9 mouse cellular contexts compared by ENCODE assay signal in genomic region chr3:107739966-107740365, GRCm38 (mm10). TPM values are rescaled to one million over a fixed set of nuclear protein-coding genes. Genes with fewer than 3 reads are reported as not detected.
DNase-seq lines count a peak whose midpoint lies in the region; ATAC-seq and TF ChIP-seq lines count a peak whose summit lies in the region.
"Had no signal": no experiment of that assay in that cellular context is flagged by ENCODE, and none has a peak within 500 bp of the region (broad histone marks: within the 10 kb centered on the region; RNA-seq: fewer than 3 reads in every experiment).

No protein-coding gene starts in this region.

- H3K27me3 ChIP-seq in heart, embryonic 11.5 days (ENCODE audit: control insufficient read depth, insufficient read depth, low read length): no peaks in the 10 kb centered on the region
- no peaks in the 10 kb centered on the region for H3K27me3 ChIP-seq in neural tube, embryonic 13.5 days
- no peaks in the 10 kb centered on the region for H3K27me3 ChIP-seq in hindbrain, embryonic 16.5 days (replicated peaks; ENCODE audit: control insufficient read depth, insufficient read depth, low read length)
- no peaks in the 10 kb centered on the region for H3K27me3 ChIP-seq in stomach, postnatal 0 days (ENCODE audit: control insufficient read depth, insufficient read depth, low read length)

- H3K4me3 ChIP-seq in heart, embryonic 11.5 days (ENCODE audit: low read depth, low read length): no peak overlapping the region
- no peak overlapping the region for H3K4me3 ChIP-seq in neural tube, embryonic 13.5 days
- no peak overlapping the region for H3K4me3 ChIP-seq in hindbrain, embryonic 16.5 days (ENCODE audit: low read length)
- H3K4me3 ChIP-seq in stomach, postnatal 0 days (ENCODE audit: low read depth, low read length): no peak overlapping the region

- peaks cover 43% of the 10 kb centered on the region for H3K4me1 ChIP-seq in heart, embryonic 11.5 days (ENCODE audit: control insufficient read depth, insufficient read depth, low read length)
- peaks cover 35% of the 10 kb centered on the region for H3K4me1 ChIP-seq in neural tube, embryonic 13.5 days (replicated peaks)
- peaks cover 18% of the 10 kb centered on the region for H3K4me1 ChIP-seq in hindbrain, embryonic 16.5 days (ENCODE audit: control insufficient read depth, insufficient read depth, low read depth, low read length)
- peaks cover 12% of the 10 kb centered on the region for H3K4me1 ChIP-seq in stomach, postnatal 0 days (replicated peaks; ENCODE audit: control insufficient read depth, insufficient read depth)

- TF ChIP-seq CTCF in stomach, postnatal 0 days (IDR thresholded peaks at IDR 0.05; ENCODE audit: low read depth): no peak

- H3K9ac ChIP-seq in heart, embryonic 11.5 days (ENCODE audit: low read depth, low read length): no peak overlapping the region
- H3K9ac ChIP-seq in neural tube, embryonic 13.5 days: no peak overlapping the region
- no peak overlapping the region for H3K9ac ChIP-seq in hindbrain, embryonic 16.5 days (ENCODE audit: low read depth, low read length)
- no peak overlapping the region for H3K9ac ChIP-seq in stomach, postnatal 0 days (ENCODE audit: low read length)

- H3K36me3 ChIP-seq in heart, embryonic 11.5 days (ENCODE audit: control insufficient read depth, insufficient read depth, low read length): peaks cover 3% of the 10 kb centered on the region; the same call in 1 of the 2 replicates
- H3K36me3 ChIP-seq in neural tube, embryonic 13.5 days: no peaks in the 10 kb centered on the region
- no peaks in the 10 kb centered on the region for H3K36me3 ChIP-seq in hindbrain, embryonic 16.5 days (ENCODE audit: control insufficient read depth, insufficient read depth, low read length)
- peaks cover 10% of the 10 kb centered on the region; the same call in 1 of the 2 replicates for H3K36me3 ChIP-seq in stomach, postnatal 0 days (ENCODE audit: control insufficient read depth, insufficient read depth, low read length)

- peak overlapping the region; percentile 62; the same call in 1 of the 2 replicates for H3K27ac ChIP-seq in heart, embryonic 11.5 days (ENCODE audit: low read depth, low read length)
- H3K27ac ChIP-seq in neural tube, embryonic 13.5 days (replicated peaks): 0 out of 2 replicates have a peak overlapping the region, but pooled peaks have one; percentile 64
- peak overlapping the region; percentile 64 for H3K27ac ChIP-seq in hindbrain, embryonic 16.5 days (ENCODE audit: low read depth, low read length)
- H3K27ac ChIP-seq in stomach, postnatal 0 days (replicated peaks): peak overlapping the region; percentile 78
- H3K27ac ChIP-seq: macrophage had no signal

- TF ChIP-seq EP300 in stomach, postnatal 0 days (optimal IDR thresholded peaks at IDR 0.05): no peak

- no peak overlapping the region for H3K4me2 ChIP-seq in heart, embryonic 11.5 days
- H3K4me2 ChIP-seq in neural tube, embryonic 13.5 days: no peak overlapping the region
- no peak overlapping the region for H3K4me2 ChIP-seq in hindbrain, embryonic 16.5 days (ENCODE audit: low read length)
- H3K4me2 ChIP-seq in stomach, postnatal 0 days (replicated peaks; ENCODE audit: low read depth): no peak overlapping the region

- no peak for DNase-seq in heart, adult 8-10 months (ENCODE audit: low spot score)
- DNase-seq in neural tube, embryonic 10.5 days (ENCODE audit: extremely low spot score, low spot score): no peak
- no peak for DNase-seq in stomach, postnatal 0 days (ENCODE audit: low spot score)
- DNase-seq in ovary, postnatal 10 days (ENCODE audit: low spot score): no peak
- DNase-seq in left cerebral cortex, adult 18-20 months (ENCODE audit: low spot score in 2 of 2): no peak

- WGBS in heart, embryonic 11.5 days (ENCODE audit: insufficient replicate concordance): 62% methylated on average over 2 of the region's 2 CpGs
- WGBS in neural tube, embryonic 13.5 days: 80% methylated on average over 2 of the region's 2 CpGs
- WGBS in hindbrain, embryonic 16.5 days: 79% methylated on average over 2 of the region's 2 CpGs
- 54% methylated on average over 2 of the region's 2 CpGs for WGBS in stomach, postnatal 0 days

- H3K9me3 ChIP-seq in heart, embryonic 11.5 days (replicated peaks; ENCODE audit: control insufficient read depth, low read length): no peaks in the 10 kb centered on the region
- no peaks in the 10 kb centered on the region for H3K9me3 ChIP-seq in neural tube, embryonic 13.5 days
- no peaks in the 10 kb centered on the region for H3K9me3 ChIP-seq in hindbrain, embryonic 16.5 days (ENCODE audit: control insufficient read depth, low read length)
- H3K9me3 ChIP-seq in stomach, postnatal 0 days (ENCODE audit: control insufficient read depth, low read length): no peaks in the 10 kb centered on the region

- ATAC-seq in heart, embryonic 11.5 days (replicated peaks; ENCODE audit: insufficient number of reproducible peaks, low FRiP score, low TSS enrichment): no peak
- ATAC-seq in neural tube, embryonic 13.5 days (ENCODE audit: low read depth): 0 out of 2 replicates have a peak, but pooled peaks have one; percentile 7
- ATAC-seq in hindbrain, embryonic 16.5 days: peak; percentile 9; the same call in 1 of the 2 replicates
- ATAC-seq in stomach, postnatal 0 days (ENCODE audit: low FRiP score, low TSS enrichment): 0 out of 2 replicates have a peak, but pooled peaks have one; percentile 21

RNA-seq across cellular contexts. Expression of gene Csf1, which starts 20.3 kb away (rescaled TPM):
- 10.7 and 11.0 TPM in 2 replicates for polyA plus RNA-seq in heart, embryonic 11.5 days (2014; fragmentation: Nextera tagmentation; extraction: Ambion mirVana)
- total RNA-seq in heart, adult 8-10 months (2022): 10 to 100 TPM; 43.5 to 56.6 (median 51.5) TPM
- 7.9 and 8.4 TPM in 2 replicates for polyA plus RNA-seq in neural tube, embryonic 13.5 days (2015; fragmentation: Nextera tagmentation; extraction: Ambion mirVana)
- 8.0 and 9.8 TPM in 2 replicates for polyA plus RNA-seq in hindbrain, embryonic 16.5 days (2015; fragmentation: Nextera tagmentation; extraction: Ambion mirVana)
- polyA plus RNA-seq in stomach, postnatal 0 days (2015; fragmentation: Nextera tagmentation; extraction: Ambion mirVana): 13.1 and 14.7 TPM in 2 replicates
- 10 to 100 TPM; 15.9 to 17.2 TPM for total RNA-seq in left cerebral cortex, adult 18-20 months (2021)

RNA-seq across cellular contexts. Expression of gene Ahcyl1, which starts 43.6 kb away (rescaled TPM):
- 56.1 and 68.1 TPM in 2 replicates for polyA plus RNA-seq in heart, embryonic 11.5 days (2014; fragmentation: Nextera tagmentation; extraction: Ambion mirVana)
- total RNA-seq in heart, adult 8-10 months (2022): 10 to 100 TPM; 76.2 to 87.9 (median 83.4) TPM
- 100 and 109 TPM in 2 replicates for polyA plus RNA-seq in neural tube, embryonic 13.5 days (2015; fragmentation: Nextera tagmentation; extraction: Ambion mirVana)
- polyA plus RNA-seq in hindbrain, embryonic 16.5 days (2015; fragmentation: Nextera tagmentation; extraction: Ambion mirVana): 116 and 117 TPM in 2 replicates
- 39.8 and 41.4 TPM in 2 replicates for polyA plus RNA-seq in stomach, postnatal 0 days (2015; fragmentation: Nextera tagmentation; extraction: Ambion mirVana)
- 100 to 1,000 TPM; 305 to 328 TPM for total RNA-seq in left cerebral cortex, adult 18-20 months (2021)
